Mouse (Mus musculus) myocyte (in vitro differentiated cells): ENCODE measurements around the gene Borcs6.

Source experiments
- CEBPB ChIP-seq: IDR thresholded peaks from 2 replicates; pipeline ENCODE4 v1.6.1; 2011; ENCODE audit warnings: mild to moderate bottlenecking, moderate library complexity; ENCODE audit not compliant: poor library complexity, insufficient read depth, severe bottlenecking
- E2F4 ChIP-seq: IDR thresholded peaks from one replicate; pipeline ENCODE4 v1.6.1; 2011; ENCODE audit warnings: mild to moderate bottlenecking, control low read depth, moderate library complexity; ENCODE audit not compliant: insufficient read depth
- MAX ChIP-seq: IDR thresholded peaks from one replicate; pipeline ENCODE4 v1.6.1; 2011; ENCODE audit warnings: low read depth, mild to moderate bottlenecking, control low read depth
- MYOD1 ChIP-seq, 3 experiments: IDR thresholded peaks; one replicate each; pipeline ENCODE4 v1.6.1; 2011; ENCODE audit warnings: control low read depth in 2 of 3, low read depth in 2 of 3, mild to moderate bottlenecking in 2 of 3, moderate library complexity in 1 of 3; ENCODE audit not compliant: insufficient read length in 2 of 3, control insufficient read depth in 1 of 3
- MYOG ChIP-seq, 3 experiments: IDR thresholded peaks; one replicate each; pipeline ENCODE4 v1.6.1; 2011; ENCODE audit warnings: control low read depth in 2 of 3, low read depth in 2 of 3, mild to moderate bottlenecking in 2 of 3; ENCODE audit not compliant: insufficient read length in 2 of 3, control insufficient read depth in 1 of 3, insufficient read depth in 1 of 3
- POLR2A ChIP-seq: IDR thresholded peaks from one replicate; pipeline ENCODE4 v1.6.1; 2011; ENCODE audit warnings: low read depth, mild to moderate bottlenecking, control low read depth, moderate library complexity; ENCODE audit not compliant: insufficient read length
- POLR2AphosphoS2 ChIP-seq: IDR thresholded peaks from one replicate; pipeline ENCODE4 v1.6.1; 2011; ENCODE audit warnings: low read depth, control low read depth; ENCODE audit not compliant: insufficient read length
- REST ChIP-seq: IDR thresholded peaks from one replicate; pipeline ENCODE4 v1.6.1; 2011; ENCODE audit warnings: mild to moderate bottlenecking, control low read depth, moderate library complexity; ENCODE audit not compliant: insufficient read depth, insufficient read length
- SRF ChIP-seq: IDR thresholded peaks from one replicate; pipeline ENCODE4 v1.6.1; 2011; ENCODE audit warnings: low read depth; ENCODE audit not compliant: control insufficient read depth, insufficient read length
- TCF12 ChIP-seq: IDR thresholded peaks from one replicate; pipeline ENCODE4 v1.6.1; 2011; ENCODE audit warnings: mild to moderate bottlenecking, control low read depth; ENCODE audit not compliant: poor library complexity, insufficient read depth, severe bottlenecking
- USF1 ChIP-seq: IDR thresholded peaks from one replicate; pipeline ENCODE4 v1.6.1; 2011; ENCODE audit warnings: low read depth, mild to moderate bottlenecking, control low read depth, moderate library complexity

GRCm38 (mm10) chr11:69074776-69075069 lies 15.2 kb downstream of the Borcs6 start:
- TF ChIP-seq E2F4, result no peak
- TF ChIP-seq USF1, result no peak
- no peak for TF ChIP-seq POLR2A
- TF ChIP-seq MYOG (IDR thresholded peaks at IDR 0.05; ENCODE audit: control insufficient read depth in 1 of 3, insufficient read depth in 1 of 3, insufficient read length in 2 of 3, low read depth in 2 of 3), result no peak
- no peak for TF ChIP-seq TCF12
- no peak for TF ChIP-seq REST
- TF ChIP-seq POLR2AphosphoS2, result no peak
- no peak for TF ChIP-seq MAX
- no peak for TF ChIP-seq CEBPB
- TF ChIP-seq MYOD1 (IDR thresholded peaks at IDR 0.05; ENCODE audit: control insufficient read depth in 1 of 3, insufficient read length in 2 of 3, low read depth in 2 of 3), result no peak
- no peak for TF ChIP-seq SRF
